Mouse (Mus musculus) hindbrain, embryonic 12.5 days (tissue): Measurements from ENCODE around the gene Nfatc4. TPM values are rescaled to one million over a fixed set of nuclear protein-coding genes. Genes with fewer than 3 reads are reported as not detected.

ENCODE experiments used
- ATAC-seq: fragments of 200-750 bp; cut with Nextera tagmentation; 2 replicates; pipeline ENCODE4 v1.8.0; 2017; ENCODE audit warnings: moderate TSS enrichment; ENCODE audit not compliant: low FRiP score
- H3K27ac ChIP-seq: fragments of 300-500 bp; sonication (generic); 2 replicates; pipeline ENCODE4 v1.5.1; 2016; ENCODE audit warnings: mild to moderate bottlenecking
- H3K27me3 ChIP-seq: fragments of 300-500 bp; sonication (generic); 2 replicates; pipeline ENCODE4 v1.6.1; 2016; ENCODE audit warnings: mild to moderate bottlenecking
- H3K36me3 ChIP-seq: fragments of 300-500 bp; sonication (generic); 2 replicates; pipeline ENCODE4 v1.6.1; 2016; ENCODE audit warnings: mild to moderate bottlenecking
- H3K4me1 ChIP-seq: fragments of 300-500 bp; sonication (generic); 2 replicates; pipeline ENCODE4 v1.6.1; 2016
- H3K4me2 ChIP-seq: fragments of 300-500 bp; sonication (generic); replicated peaks from 2 replicates; pipeline ENCODE4 v1.6.1; 2016; ENCODE audit warnings: mild to moderate bottlenecking
- H3K4me3 ChIP-seq: fragments of 300-500 bp; sonication (generic); 2 replicates; pipeline ENCODE4 v1.5.1; 2016; ENCODE audit warnings: mild to moderate bottlenecking
- H3K9ac ChIP-seq: fragments of 300-500 bp; sonication (generic); 2 replicates; pipeline ENCODE4 v1.6.1; 2016; ENCODE audit warnings: mild to moderate bottlenecking, moderate library complexity
- H3K9me3 ChIP-seq: fragments of 300-500 bp; sonication (generic); replicated peaks from 2 replicates; pipeline ENCODE4 v1.6.1; 2016; ENCODE audit warnings: mild to moderate bottlenecking
- WGBS: fragments of 180-500 bp; shearing (Covaris S2); methylation state at CpG from one replicate; pipeline ENCODE4 v1.1.7; 2016; 5-methylcytosine and 5-hydroxymethylcytosine counted together
- polyA plus RNA-seq: library from polyadenylated mRNA; unstranded; fragments of >200 nt; fragmentation: Nextera tagmentation; extraction: Ambion mirVana; gene quantifications from 2 replicates; pipeline ENCODE4 v1.2.1, GENCODE M21; 2016

Gene Nfatc4
- polyA plus RNA-seq, 1 experiment from 2014 or later: 45.2 TPM

- peak overlapping the region; percentile 92 for H3K27ac ChIP-seq
These were observed 1.7 kb downstream of the Nfatc4 start for GRCm38 (mm10) chr14:55824481-55825215.

GRCm38 (mm10) chr14:55825216-55826051, 2.5 kb downstream of the Nfatc4 start:
- Histone ChIP-seq H3K4me3 (peak overlapping the region; percentile 62), H3K9ac (peak overlapping the region; percentile 76), H3K9me3 (no peaks in the 10 kb centered on the region), H3K27me3 (peaks cover 18% of the 10 kb centered on the region), H3K4me2 (peak overlapping the region; percentile 91), H3K27ac (peak overlapping the region; percentile 83), H3K4me1 (peaks cover 50% of the 10 kb centered on the region), H3K36me3 (0 out of 2 replicates have a peak, but pooled peaks cover 3% of the 10 kb centered on the region)
- no peak for ATAC-seq
- under 1% methylated on average over 20 of the region's 37 CpGs for WGBS

More at GRCm38 (mm10) chr14:55824481-55825215, 1.7 kb downstream of the Nfatc4 start:
- peaks cover 50% of the 10 kb centered on the region for H3K4me1 ChIP-seq
- no peaks in the 10 kb centered on the region for H3K36me3 ChIP-seq
- H3K4me2 ChIP-seq: peak overlapping the region; percentile 91
- no peaks in the 10 kb centered on the region for H3K9me3 ChIP-seq
- peak overlapping the region; percentile 76 for H3K9ac ChIP-seq
- ATAC-seq: peak; percentile 15; the same call in 1 of the 2 replicates
- H3K27me3 ChIP-seq: peaks cover 18% of the 10 kb centered on the region
- 1% methylated on average over 30 of the region's 32 CpGs for WGBS
- peak overlapping the region; percentile 62 for H3K4me3 ChIP-seq

GRCm38 (mm10) chr14:55826142-55826541, 3.2 kb downstream of the Nfatc4 start:
- peaks cover 18% of the 10 kb centered on the region for H3K27me3 ChIP-seq
- ATAC-seq: no peak
- no peak overlapping the region; the same call in 1 of the 2 replicates for H3K27ac ChIP-seq
- H3K4me3 ChIP-seq: peak overlapping the region; percentile 62
- H3K9me3 ChIP-seq: no peaks in the 10 kb centered on the region
- H3K9ac ChIP-seq: peak overlapping the region; percentile 76
- 0 out of 2 replicates have a peak, but pooled peaks cover 6% of the 10 kb centered on the region for H3K36me3 ChIP-seq
- peak overlapping the region; percentile 91 for H3K4me2 ChIP-seq
- 3% methylated on average over 15 of the region's 15 CpGs for WGBS
- peaks cover 50% of the 10 kb centered on the region for H3K4me1 ChIP-seq

- H3K27ac ChIP-seq: no peak overlapping the region
- peak overlapping the region; percentile 91 for H3K4me2 ChIP-seq
- peaks cover 18% of the 10 kb centered on the region for H3K27me3 ChIP-seq
- 0 out of 2 replicates have a peak, but pooled peaks cover 7% of the 10 kb centered on the region for H3K36me3 ChIP-seq
- WGBS: 7% methylated on average over 41 of the region's 41 CpGs
- peak overlapping the region; percentile 76 for H3K9ac ChIP-seq
- no peaks in the 10 kb centered on the region for H3K9me3 ChIP-seq
- H3K4me3 ChIP-seq: peak overlapping the region; percentile 62
- ATAC-seq: no peak
- H3K4me1 ChIP-seq: peaks cover 50% of the 10 kb centered on the region
These were observed 3.8 kb downstream of the Nfatc4 start for GRCm38 (mm10) chr14:55826551-55827340.

GRCm38 (mm10) chr14:55828716-55829263, 5.8 kb downstream of the Nfatc4 start:
- Histone ChIP-seq H3K27me3 (peaks cover 18% of the 10 kb centered on the region), H3K36me3 (0 out of 2 replicates have a peak, but pooled peaks cover 7% of the 10 kb centered on the region), H3K4me3 (no peak overlapping the region), H3K27ac (no peak overlapping the region), H3K4me2 (no peak overlapping the region), H3K4me1 (peaks cover 43% of the 10 kb centered on the region), H3K9ac (no peak overlapping the region), H3K9me3 (no peaks in the 10 kb centered on the region)
- ATAC-seq: no peak
- WGBS: 44% methylated on average over 3 of the region's 3 CpGs

GRCm38 (mm10) chr14:55829854-55830253, 6.9 kb downstream of the Nfatc4 start:
- H3K27ac ChIP-seq: no peak overlapping the region
- 94% methylated on average over 16 of the region's 16 CpGs for WGBS

GRCm38 (mm10) chr14:55830331-55830730, 7.4 kb downstream of the Nfatc4 start:
- 77% methylated on average over 4 of the region's 4 CpGs for WGBS
- Histone ChIP-seq H3K4me3 (no peak overlapping the region), H3K4me1 (peaks cover 31% of the 10 kb centered on the region), H3K36me3 (0 out of 2 replicates have a peak, but pooled peaks cover 7% of the 10 kb centered on the region), H3K9me3 (no peaks in the 10 kb centered on the region), H3K27me3 (peaks cover 12% of the 10 kb centered on the region), H3K9ac (no peak overlapping the region), H3K27ac (no peak overlapping the region), H3K4me2 (no peak overlapping the region)
- no peak for ATAC-seq

More at GRCm38 (mm10) chr14:55829854-55830253, 6.9 kb downstream of the Nfatc4 start:
- no peak for ATAC-seq
- Histone ChIP-seq H3K4me2 (no peak overlapping the region), H3K27me3 (peaks cover 16% of the 10 kb centered on the region), H3K4me1 (peaks cover 36% of the 10 kb centered on the region), H3K9me3 (no peaks in the 10 kb centered on the region), H3K4me3 (no peak overlapping the region), H3K36me3 (0 out of 2 replicates have a peak, but pooled peaks cover 7% of the 10 kb centered on the region), H3K9ac (no peak overlapping the region)

GRCm38 (mm10) chr14:55833126-55833525, 10.2 kb downstream of the Nfatc4 start:
- H3K4me2 ChIP-seq: no peak overlapping the region
- no peak overlapping the region for H3K27ac ChIP-seq
- H3K36me3 ChIP-seq: 0 out of 2 replicates have a peak, but pooled peaks cover 7% of the 10 kb centered on the region
- 83% methylated on average over 4 of the region's 4 CpGs for WGBS
- no peaks in the 10 kb centered on the region for H3K9me3 ChIP-seq
- H3K27me3 ChIP-seq: no peaks in the 10 kb centered on the region
- no peak for ATAC-seq
- H3K9ac ChIP-seq: no peak overlapping the region
- peaks cover 14% of the 10 kb centered on the region for H3K4me1 ChIP-seq
- no peak overlapping the region for H3K4me3 ChIP-seq

GRCm38 (mm10) chr14:55834808-55835533, 12.0 kb downstream of the Nfatc4 start:
- Histone ChIP-seq H3K4me1 (peaks cover 6% of the 10 kb centered on the region; the same call in 1 of the 2 replicates), H3K27ac (no peak overlapping the region), H3K36me3 (0 out of 2 replicates have a peak, but pooled peaks cover 7% of the 10 kb centered on the region), H3K9ac (no peak overlapping the region), H3K4me2 (no peak overlapping the region), H3K27me3 (no peaks in the 10 kb centered on the region), H3K9me3 (no peaks in the 10 kb centered on the region), H3K4me3 (no peak overlapping the region)
- no peak for ATAC-seq
- 69% methylated on average over 5 of the region's 5 CpGs for WGBS

GRCm38 (mm10) chr14:55838312-55838711, 15.4 kb downstream of the Nfatc4 start:
- H3K9ac ChIP-seq: no peak overlapping the region
- WGBS: 89% methylated on average over 5 of the region's 5 CpGs

GRCm38 (mm10) chr14:55838740-55839139, 15.8 kb downstream of the Nfatc4 start:
- H3K9ac ChIP-seq: no peak overlapping the region
- no peaks in the 10 kb centered on the region for H3K36me3 ChIP-seq
- no peak overlapping the region for H3K4me2 ChIP-seq
- no peak overlapping the region for H3K27ac ChIP-seq
- no peak overlapping the region for H3K4me3 ChIP-seq
- H3K9me3 ChIP-seq: no peaks in the 10 kb centered on the region
- no peak for ATAC-seq
- 90% methylated on average over 4 of the region's 4 CpGs for WGBS
- H3K4me1 ChIP-seq: peaks cover 6% of the 10 kb centered on the region; the same call in 1 of the 2 replicates
- H3K27me3 ChIP-seq: no peaks in the 10 kb centered on the region

More at GRCm38 (mm10) chr14:55838312-55838711, 15.4 kb downstream of the Nfatc4 start:
- H3K4me1 ChIP-seq: peaks cover 6% of the 10 kb centered on the region; the same call in 1 of the 2 replicates
- H3K9me3 ChIP-seq: no peaks in the 10 kb centered on the region
- H3K4me3 ChIP-seq: no peak overlapping the region
- H3K36me3 ChIP-seq: no peaks in the 10 kb centered on the region
- no peaks in the 10 kb centered on the region for H3K27me3 ChIP-seq
- H3K4me2 ChIP-seq: no peak overlapping the region
- ATAC-seq: no peak
- H3K27ac ChIP-seq: no peak overlapping the region
